Mouse (Mus musculus): Measurements from ENCODE around the gene Col17a1. TPM values are rescaled to one million over a fixed set of nuclear protein-coding genes. Genes with fewer than 3 reads are reported as not detected.

The Col17a1 gene
- polyA plus RNA-seq, 1 experiment, result not detected

- Histone ChIP-seq H3K9ac (ENCODE audit: low read depth, poor library complexity, severe bottlenecking) (no peak overlapping the region), H3K4me3 (ENCODE audit: low read depth, low read length) (no peak overlapping the region), H3K27me3 (ENCODE audit: control insufficient read depth, insufficient read depth, low read length, poor library complexity, severe bottlenecking) (no peaks in the 10 kb centered on the region), H3K27ac (ENCODE audit: insufficient read depth, low read length) (no peak overlapping the region), H3K36me3 (ENCODE audit: control insufficient read depth, insufficient read depth, low read length, poor library complexity, severe bottlenecking) (no peaks in the 10 kb centered on the region), H3K9me3 (replicated peaks; ENCODE audit: control insufficient read depth, insufficient read depth, low read length, poor library complexity, severe bottlenecking) (no peaks in the 10 kb centered on the region), H3K4me1 (ENCODE audit: control insufficient read depth, insufficient read depth, low read length) (no peaks in the 10 kb centered on the region)
- TF ChIP-seq CTCF (IDR thresholded peaks at IDR 0.05; ENCODE audit: low read depth, low read length) (no peak), POLR2A (IDR thresholded peaks at IDR 0.05; ENCODE audit: insufficient read depth, low read length) (no peak), EP300 (IDR thresholded peaks at IDR 0.05; ENCODE audit: insufficient read depth, low read depth, low read length) (no peak)
These were observed 41.3 kb downstream of the Col17a1 start for GRCm38 (mm10) chr19:47650366-47651159.

GRCm38 (mm10) chr19:47649071-47649470, 42.8 kb downstream of the Col17a1 start:
- TF ChIP-seq EP300 (IDR thresholded peaks at IDR 0.05; ENCODE audit: insufficient read depth, low read depth, low read length), result no peak
- TF ChIP-seq POLR2A (IDR thresholded peaks at IDR 0.05; ENCODE audit: insufficient read depth, low read length), result no peak
- TF ChIP-seq CTCF (IDR thresholded peaks at IDR 0.05; ENCODE audit: low read depth, low read length), result no peak
- H3K9me3 ChIP-seq (replicated peaks; ENCODE audit: control insufficient read depth, insufficient read depth, low read length, poor library complexity, severe bottlenecking), result no peaks in the 10 kb centered on the region
- no peaks in the 10 kb centered on the region for H3K4me1 ChIP-seq (ENCODE audit: control insufficient read depth, insufficient read depth, low read length)
- no peak overlapping the region for H3K9ac ChIP-seq (ENCODE audit: low read depth, poor library complexity, severe bottlenecking)
- H3K36me3 ChIP-seq (ENCODE audit: control insufficient read depth, insufficient read depth, low read length, poor library complexity, severe bottlenecking), result no peaks in the 10 kb centered on the region
- H3K27ac ChIP-seq (ENCODE audit: insufficient read depth, low read length), result no peak overlapping the region
- H3K4me3 ChIP-seq (ENCODE audit: low read depth, low read length), result no peak overlapping the region
- H3K27me3 ChIP-seq (ENCODE audit: control insufficient read depth, insufficient read depth, low read length, poor library complexity, severe bottlenecking), result no peaks in the 10 kb centered on the region

GRCm38 (mm10) chr19:47646508-47647120, 45.3 kb downstream of the Col17a1 start:
- no peak overlapping the region for H3K9ac ChIP-seq (ENCODE audit: low read depth, poor library complexity, severe bottlenecking)
- peaks cover 8% of the 10 kb centered on the region for H3K36me3 ChIP-seq (ENCODE audit: control insufficient read depth, insufficient read depth, low read length, poor library complexity, severe bottlenecking)
- TF ChIP-seq EP300 (IDR thresholded peaks at IDR 0.05; ENCODE audit: insufficient read depth, low read depth, low read length) (no peak), POLR2A (IDR thresholded peaks at IDR 0.05; ENCODE audit: insufficient read depth, low read length) (no peak), CTCF (IDR thresholded peaks at IDR 0.05; ENCODE audit: low read depth, low read length) (no peak)
- no peak overlapping the region for H3K27ac ChIP-seq (ENCODE audit: insufficient read depth, low read length)
- no peaks in the 10 kb centered on the region for H3K9me3 ChIP-seq (replicated peaks; ENCODE audit: control insufficient read depth, insufficient read depth, low read length, poor library complexity, severe bottlenecking)
- no peak overlapping the region for H3K4me3 ChIP-seq (ENCODE audit: low read depth, low read length)
- no peaks in the 10 kb centered on the region for H3K27me3 ChIP-seq (ENCODE audit: control insufficient read depth, insufficient read depth, low read length, poor library complexity, severe bottlenecking)
- no peaks in the 10 kb centered on the region for H3K4me1 ChIP-seq (ENCODE audit: control insufficient read depth, insufficient read depth, low read length)

- Histone ChIP-seq H3K4me3 (ENCODE audit: low read depth, low read length) (no peak overlapping the region), H3K36me3 (ENCODE audit: control insufficient read depth, insufficient read depth, low read length, poor library complexity, severe bottlenecking) (peaks cover 8% of the 10 kb centered on the region), H3K4me1 (ENCODE audit: control insufficient read depth, insufficient read depth, low read length) (no peaks in the 10 kb centered on the region), H3K27me3 (ENCODE audit: control insufficient read depth, insufficient read depth, low read length, poor library complexity, severe bottlenecking) (no peaks in the 10 kb centered on the region), H3K9ac (ENCODE audit: low read depth, poor library complexity, severe bottlenecking) (no peak overlapping the region), H3K9me3 (replicated peaks; ENCODE audit: control insufficient read depth, insufficient read depth, low read length, poor library complexity, severe bottlenecking) (no peaks in the 10 kb centered on the region), H3K27ac (ENCODE audit: insufficient read depth, low read length) (no peak overlapping the region)
- TF ChIP-seq POLR2A (IDR thresholded peaks at IDR 0.05; ENCODE audit: insufficient read depth, low read length) (no peak), CTCF (IDR thresholded peaks at IDR 0.05; ENCODE audit: low read depth, low read length) (no peak), EP300 (IDR thresholded peaks at IDR 0.05; ENCODE audit: insufficient read depth, low read depth, low read length) (no peak)
These were observed 46.3 kb downstream of the Col17a1 start for GRCm38 (mm10) chr19:47645583-47645982.

GRCm38 (mm10) chr19:47643910-47644309, 48.0 kb downstream of the Col17a1 start:
- TF ChIP-seq POLR2A (IDR thresholded peaks at IDR 0.05; ENCODE audit: insufficient read depth, low read length) (no peak), CTCF (IDR thresholded peaks at IDR 0.05; ENCODE audit: low read depth, low read length) (no peak), EP300 (IDR thresholded peaks at IDR 0.05; ENCODE audit: insufficient read depth, low read depth, low read length) (no peak)
- Histone ChIP-seq H3K4me3 (ENCODE audit: low read depth, low read length) (no peak overlapping the region), H3K27me3 (ENCODE audit: control insufficient read depth, insufficient read depth, low read length, poor library complexity, severe bottlenecking) (no peaks in the 10 kb centered on the region), H3K36me3 (ENCODE audit: control insufficient read depth, insufficient read depth, low read length, poor library complexity, severe bottlenecking) (peaks cover 8% of the 10 kb centered on the region), H3K9ac (ENCODE audit: low read depth, poor library complexity, severe bottlenecking) (no peak overlapping the region), H3K27ac (ENCODE audit: insufficient read depth, low read length) (no peak overlapping the region), H3K9me3 (replicated peaks; ENCODE audit: control insufficient read depth, insufficient read depth, low read length, poor library complexity, severe bottlenecking) (no peaks in the 10 kb centered on the region), H3K4me1 (ENCODE audit: control insufficient read depth, insufficient read depth, low read length) (no peaks in the 10 kb centered on the region)

GRCm38 (mm10) chr19:47635380-47635779, 56.5 kb downstream of the Col17a1 start:
- no peak overlapping the region for H3K9ac ChIP-seq (ENCODE audit: low read depth, poor library complexity, severe bottlenecking)
- no peak overlapping the region for H3K4me3 ChIP-seq (ENCODE audit: low read depth, low read length)
- no peak overlapping the region for H3K27ac ChIP-seq (ENCODE audit: insufficient read depth, low read length)
- H3K9me3 ChIP-seq (replicated peaks; ENCODE audit: control insufficient read depth, insufficient read depth, low read length, poor library complexity, severe bottlenecking), result no peaks in the 10 kb centered on the region
- no peaks in the 10 kb centered on the region for H3K27me3 ChIP-seq (ENCODE audit: control insufficient read depth, insufficient read depth, low read length, poor library complexity, severe bottlenecking)
- peaks cover 6% of the 10 kb centered on the region for H3K36me3 ChIP-seq (ENCODE audit: control insufficient read depth, insufficient read depth, low read length, poor library complexity, severe bottlenecking)
- no peaks in the 10 kb centered on the region for H3K4me1 ChIP-seq (ENCODE audit: control insufficient read depth, insufficient read depth, low read length)
- no peak for TF ChIP-seq POLR2A (IDR thresholded peaks at IDR 0.05; ENCODE audit: insufficient read depth, low read length)
- no peak for TF ChIP-seq CTCF (IDR thresholded peaks at IDR 0.05; ENCODE audit: low read depth, low read length)
- no peak for TF ChIP-seq EP300 (IDR thresholded peaks at IDR 0.05; ENCODE audit: insufficient read depth, low read depth, low read length)

Data from ES-Bruce4 (cell line).